Mouse (Mus musculus) Muller cell, postnatal 12 days (primary cell): ENCODE measurements at regions not wholly inside any gene's neighbourhood (a gene's known extent, or its start where the extent isn't known, plus 50 kb on each side); places are given as distances from the start of the nearest gene placed in this dataset.

Experiments used
- DNase-seq: peaks from one replicate; pipeline ENCODE4 v3.0.0-alpha.2; 2015; ENCODE audit errors: inconsistent ontology term

GRCm38 (mm10) chr5:7779827-7780226, 180.4 kb upstream of the Steap4 start:
- no peak for DNase-seq

- DNase-seq, result no peak
Measured at GRCm38 (mm10) chr5:7782235-7782634, 178.0 kb upstream of the Steap4 start.

- peak; percentile 98 for DNase-seq
Measured at GRCm38 (mm10) chr5:7788406-7788805, 171.9 kb upstream of the Steap4 start.

- peak; percentile 79 for DNase-seq
Measured at GRCm38 (mm10) chr5:7789126-7789525, 171.1 kb upstream of the Steap4 start.

GRCm38 (mm10) chr5:7820592-7820991, 139.7 kb upstream of the Steap4 start:
- no peak for DNase-seq

GRCm38 (mm10) chr5:7821700-7822099, 138.6 kb upstream of the Steap4 start:
- DNase-seq, result no peak

- DNase-seq, result no peak
Measured at GRCm38 (mm10) chr5:7829618-7830017, 130.6 kb upstream of the Steap4 start.

- no peak for DNase-seq
Measured at GRCm38 (mm10) chr5:7833812-7834211, 126.4 kb upstream of the Steap4 start.

- DNase-seq, result no peak
Measured at GRCm38 (mm10) chr5:7863047-7863446, 97.2 kb upstream of the Steap4 start.

GRCm38 (mm10) chr5:7866041-7866641, 94.1 kb upstream of the Steap4 start:
- DNase-seq, result no peak

GRCm38 (mm10) chr5:7899537-7899936, 60.7 kb upstream of the Steap4 start:
- peak; percentile 33 for DNase-seq
